Mouse (Mus musculus) cerebellum, adult 2 months (tissue): ENCODE results near the gene Gm10073. TPM values are rescaled to one million over a fixed set of nuclear protein-coding genes. Genes with fewer than 3 reads are reported as not detected.

ENCODE experiments used
- DNase-seq, 2 experiments: peaks; one replicate each; pipeline ENCODE4 v3.0.0; 2021
- H3K27ac ChIP-seq: fragments of 200-500 bp; 2 replicates; pipeline ENCODE4 v1.5.1; 2012; ENCODE audit warnings: low read length, control low read depth, inconsistent platforms; ENCODE audit not compliant: insufficient read depth
- H3K27me3 ChIP-seq: fragments of 200-500 bp; 2 replicates; pipeline ENCODE4 v1.6.1; 2012; ENCODE audit warnings: inconsistent platforms, mild to moderate bottlenecking, low read length, moderate library complexity; ENCODE audit not compliant: control insufficient read depth, insufficient read depth
- H3K4me1 ChIP-seq: fragments of 200-500 bp; 2 replicates; pipeline ENCODE4 v1.6.1; 2011; ENCODE audit warnings: low read length; ENCODE audit not compliant: control insufficient read depth, insufficient read depth
- H3K4me3 ChIP-seq: fragments of 200-500 bp; replicated peaks from 2 replicates; pipeline ENCODE3; 2011; ENCODE audit warnings: mild to moderate bottlenecking, low read depth, low read length, control low read depth; ENCODE audit not compliant: insufficient read depth
- CTCF ChIP-seq: fragments of 200-500 bp; IDR thresholded peaks from 2 replicates; pipeline ENCODE4 v1.5.1; 2011; ENCODE audit warnings: low read depth, mild to moderate bottlenecking, control low read depth, low read length, moderate library complexity, borderline replicate concordance; ENCODE audit not compliant: insufficient read depth
- POLR2A ChIP-seq: fragments of 200-500 bp; IDR thresholded peaks from 2 replicates; pipeline ENCODE4 v1.6.1; 2011; ENCODE audit warnings: low read length, control low read depth, borderline replicate concordance; ENCODE audit not compliant: insufficient read depth
- WGBS: fragments of 180-500 bp; shearing (Covaris S2); methylation state at CpG from one replicate; pipeline ENCODE4 v1.1.7; 2018; 5-methylcytosine and 5-hydroxymethylcytosine counted together
- polyA plus RNA-seq: library from polyadenylated mRNA; depleted of rRNA; stranded (reverse); fragments of >200 nt; gene quantifications from 2 replicates; pipeline ENCODE4 v1.2.3, GENCODE M21; 2012; rRNA removed

The Gm10073 gene
- polyA plus RNA-seq, 1 experiment = 40.9 TPM

DNA sequence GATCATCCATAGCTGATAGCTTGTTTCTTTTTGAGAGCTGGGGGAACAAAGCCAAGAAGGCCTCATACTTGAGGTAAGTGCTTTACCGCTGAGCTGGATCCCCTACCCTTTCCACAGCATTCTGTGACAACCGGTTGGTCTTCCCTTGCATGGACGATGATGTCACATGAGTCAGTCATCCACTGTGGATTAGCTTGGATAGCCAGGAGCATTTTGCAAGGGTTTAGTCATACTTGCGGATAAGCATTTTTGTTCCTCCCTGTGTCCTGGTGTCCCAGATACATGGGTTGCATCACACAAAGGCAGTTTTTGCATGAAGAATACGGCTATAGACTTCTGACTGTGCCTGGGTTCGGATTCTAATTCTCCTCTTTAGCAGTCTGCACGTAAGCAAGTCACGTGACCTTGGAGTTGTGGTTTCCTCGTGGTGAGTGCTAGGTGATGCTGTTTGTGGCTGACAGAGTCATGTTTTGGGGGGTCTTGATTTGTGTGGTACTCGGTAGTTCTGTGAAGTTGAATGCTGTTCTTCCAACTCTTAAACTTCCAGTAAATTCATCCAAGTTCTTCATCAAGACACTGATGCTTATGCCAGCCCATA lies 43.3 kb downstream of the Gm10073 start:
- Histone ChIP-seq H3K4me1 (no peaks in the 10 kb centered on the region), H3K27me3 (no peaks in the 10 kb centered on the region), H3K4me3 (no peak overlapping the region), H3K27ac (no peak overlapping the region)
- 94% methylated on average over 10 of the region's 10 CpGs for WGBS
- no peak for TF ChIP-seq CTCF
- TF ChIP-seq POLR2A = no peak
- DNase-seq = no peak

DNA sequence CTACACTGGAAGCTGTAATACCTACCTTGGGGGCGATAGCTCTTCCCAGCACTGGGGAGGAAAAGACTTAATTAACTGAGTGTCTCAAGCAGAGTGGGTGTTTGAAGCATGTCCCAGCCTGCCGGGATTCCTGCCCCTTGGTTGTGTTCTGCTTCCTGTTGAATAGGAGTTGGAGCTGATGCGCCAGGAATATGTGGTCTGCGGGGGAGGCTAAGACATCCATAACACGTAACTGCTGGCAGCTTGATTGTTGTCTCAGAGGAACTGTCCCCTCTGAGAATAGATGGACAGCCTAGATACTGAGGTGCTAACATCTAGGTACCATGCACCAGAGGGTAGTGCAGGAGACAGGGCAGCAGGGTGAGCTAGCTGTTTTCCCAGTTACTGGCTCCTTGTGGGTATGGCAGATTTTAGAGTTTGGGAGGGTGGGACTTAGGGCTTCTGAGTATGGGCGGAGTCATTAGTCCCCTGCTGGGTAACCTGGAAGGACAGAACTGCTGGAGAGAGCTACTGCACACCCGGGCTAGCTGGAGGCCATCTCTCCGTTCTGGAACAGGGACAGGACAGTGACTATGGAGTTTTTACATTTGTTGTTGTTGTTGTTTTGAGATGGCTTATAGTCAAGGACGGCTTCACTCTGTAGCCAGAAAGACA lies 44.5 kb downstream of the Gm10073 start:
- Histone ChIP-seq H3K4me3 (no peak overlapping the region), H3K27ac (no peak overlapping the region), H3K27me3 (no peaks in the 10 kb centered on the region), H3K4me1 (no peaks in the 10 kb centered on the region)
- TF ChIP-seq POLR2A = no peak
- TF ChIP-seq CTCF = no peak
- WGBS = 78% methylated on average over 9 of the region's 9 CpGs
- DNase-seq = no peak

DNA sequence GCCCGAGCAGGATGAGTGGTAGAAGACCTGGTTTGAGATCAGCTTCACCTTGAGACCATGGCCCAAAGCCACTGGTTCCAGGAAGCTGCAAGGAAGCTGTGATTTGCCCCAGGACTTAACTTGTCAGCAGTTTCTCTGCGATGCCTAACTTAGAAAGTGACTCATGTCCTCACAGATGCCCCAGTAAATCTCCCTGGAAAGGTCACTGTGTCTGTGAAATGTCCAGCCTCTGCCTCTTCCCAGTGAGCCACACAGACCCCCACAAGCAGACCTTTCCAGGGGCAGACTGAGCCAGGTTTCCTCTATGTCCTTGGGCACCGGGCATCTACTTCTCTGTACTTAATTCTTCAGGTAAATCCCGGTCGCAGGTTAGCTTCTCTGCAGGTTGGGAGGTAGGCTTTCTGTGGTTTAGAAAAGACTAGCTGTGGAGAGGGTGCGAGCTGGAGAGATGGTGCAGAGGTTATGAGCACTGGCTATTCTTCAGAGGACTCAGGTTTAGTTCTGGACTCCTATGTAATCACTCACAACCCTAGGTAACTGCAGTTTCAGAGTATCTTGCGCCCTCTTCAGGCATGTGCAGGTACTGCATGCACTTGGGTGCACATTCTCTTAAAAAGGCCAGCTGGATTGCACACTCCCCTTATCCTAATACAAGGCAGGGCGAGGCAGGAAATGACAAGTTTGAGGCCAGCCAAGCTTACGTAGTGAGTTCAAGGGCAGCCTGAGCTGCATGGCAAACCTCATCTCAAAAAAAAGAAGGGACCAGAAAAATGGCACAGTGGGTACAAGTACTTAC lies 45.8 kb downstream of the Gm10073 start:
- Histone ChIP-seq H3K27ac (no peak overlapping the region), H3K4me3 (no peak overlapping the region), H3K4me1 (no peaks in the 10 kb centered on the region), H3K27me3 (no peaks in the 10 kb centered on the region)
- TF ChIP-seq CTCF (no peak), POLR2A (no peak)
- DNase-seq = no peak
- 87% methylated on average over 9 of the region's 9 CpGs for WGBS

DNA sequence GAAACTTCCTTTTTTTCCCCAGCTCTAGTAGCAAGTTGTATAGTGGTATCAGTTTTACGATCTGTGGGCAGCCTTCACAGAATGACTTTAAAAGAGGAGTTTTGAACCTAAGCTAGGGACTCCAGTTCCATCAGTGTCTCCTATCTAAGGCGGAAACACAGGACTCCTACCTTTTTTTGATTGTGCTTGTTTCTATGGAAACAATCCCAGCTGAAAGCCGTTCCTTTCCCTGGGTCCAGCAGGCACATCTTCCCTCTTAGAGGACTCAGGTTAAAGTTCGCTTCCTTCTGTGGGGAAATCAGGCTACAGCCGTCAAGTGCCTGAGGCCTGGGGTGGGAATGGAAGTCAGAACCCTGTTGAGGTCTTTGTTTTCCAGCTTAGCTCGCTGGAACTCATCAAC lies 46.5 kb downstream of the Gm10073 start:
- Histone ChIP-seq H3K27ac (no peak overlapping the region), H3K4me1 (no peaks in the 10 kb centered on the region), H3K27me3 (no peaks in the 10 kb centered on the region), H3K4me3 (no peak overlapping the region)
- DNase-seq = no peak
- WGBS = 60% methylated on average over 6 of the region's 6 CpGs
- no peak for TF ChIP-seq CTCF
- no peak for TF ChIP-seq POLR2A

Other genes with a start within 250 kb of the Gm10073 start
- 8.7 and 9.2 TPM in 2 replicates for gene Smpd3, start 235.5 kb downstream of the Gm10073 start, polyA plus RNA-seq
- 12.3 and 13.5 TPM in 2 replicates for gene Zfp90, start 158.1 kb downstream of the Gm10073 start, polyA plus RNA-seq
- gene 6030452D12Rik, start 72.9 kb downstream of the Gm10073 start, polyA plus RNA-seq = not detected in 2 replicates
- gene Cdh3, start 62.6 kb downstream of the Gm10073 start, polyA plus RNA-seq = 0.64 and 0.93 TPM in 2 replicates
- gene Cdh1, start 29.9 kb upstream of the Gm10073 start, polyA plus RNA-seq = 3.1 and 4.1 TPM in 2 replicates
- 5.3 and 5.5 TPM in 2 replicates for gene Tango6, start 109.6 kb upstream of the Gm10073 start, polyA plus RNA-seq